Mouse (Mus musculus) MEL (cell line): ENCODE results near the gene Odf3. TPM values are rescaled to one million over a fixed set of nuclear protein-coding genes. Genes with fewer than 3 reads are reported as not detected.

Source experiments
- DNase-seq: peaks from one replicate; pipeline ENCODE4 v3.0.0; 2011; ENCODE audit warnings: low read depth, low spot score
- H3K27ac ChIP-seq: 2 replicates; pipeline ENCODE4 v1.5.1; 2012; ENCODE audit warnings: low read depth, mild to moderate bottlenecking, control low read depth, low read length, moderate library complexity; ENCODE audit not compliant: control insufficient read depth
- H3K27me3 ChIP-seq, 2 experiments: fragments of 150-350 bp in 1 of 2; sonication (generic) in 1 of 2; 2 replicates each; pipeline ENCODE4 v1.6.1; 2012; ENCODE audit warnings: low read length in 2 of 2, mild to moderate bottlenecking in 2 of 2, improper control_type of control experiment in 1 of 2, moderate library complexity in 1 of 2; ENCODE audit not compliant: insufficient read depth in 2 of 2, control insufficient read depth in 1 of 2
- H3K36me3 ChIP-seq, 2 experiments: 2 replicates each; pipeline ENCODE4 v1.6.1; 2012 to 2014; ENCODE audit warnings: low read length in 2 of 2, improper control_type of control experiment in 1 of 2, inconsistent platforms in 1 of 2, mild to moderate bottlenecking in 1 of 2; ENCODE audit not compliant: insufficient read depth in 2 of 2, control insufficient read depth in 1 of 2
- H3K4me1 ChIP-seq, 2 experiments: fragments of 150-350 bp in 1 of 2; sonication (generic) in 1 of 2; 2 replicates each; pipeline ENCODE4 v1.6.1; 2012; ENCODE audit warnings: low read length in 2 of 2, improper control_type of control experiment in 1 of 2, mild to moderate bottlenecking in 1 of 2; ENCODE audit not compliant: insufficient read depth in 2 of 2, control insufficient read depth in 1 of 2
- H3K4me3 ChIP-seq, 2 experiments: fragments of 150-350 bp in 1 of 2; sonication (generic) in 1 of 2; 2 replicates each; pipeline ENCODE4 v1.5.1; 2012; ENCODE audit warnings: low read depth in 2 of 2, low read length in 2 of 2, mild to moderate bottlenecking in 2 of 2, moderate library complexity in 2 of 2, control low read depth in 1 of 2, improper control_type of control experiment in 1 of 2; ENCODE audit not compliant: control insufficient read depth in 1 of 2, insufficient read depth in 1 of 2
- H3K79me2 ChIP-seq: 2 replicates; pipeline ENCODE4 v1.6.1; 2012; ENCODE audit warnings: mild to moderate bottlenecking, low read length, moderate library complexity; ENCODE audit not compliant: control insufficient read depth, poor library complexity, insufficient read depth
- H3K9ac ChIP-seq: 2 replicates; pipeline ENCODE4 v1.6.1; 2012; ENCODE audit warnings: low read depth, mild to moderate bottlenecking, control low read depth, low read length, moderate library complexity; ENCODE audit not compliant: control insufficient read depth, poor library complexity, severe bottlenecking
- H3K9me3 ChIP-seq: fragments of 150-350 bp; sonication (generic); replicated peaks from 2 replicates; pipeline ENCODE4 v1.6.1; 2012; ENCODE audit warnings: mild to moderate bottlenecking, low read length, improper control_type of control experiment, moderate library complexity; ENCODE audit not compliant: insufficient read depth
- BHLHE40 ChIP-seq: IDR thresholded peaks from 2 replicates; pipeline ENCODE4 v1.6.1; 2012; ENCODE audit warnings: low read depth, mild to moderate bottlenecking, inconsistent platforms, low read length, improper control_type of control experiment, borderline replicate concordance
- CHD1 ChIP-seq: IDR thresholded peaks from 2 replicates; pipeline ENCODE4 v1.6.1; 2012; ENCODE audit warnings: low read depth, mild to moderate bottlenecking, inconsistent platforms, low read length, improper control_type of control experiment
- CHD2 ChIP-seq: IDR thresholded peaks from 2 replicates; pipeline ENCODE4 v1.6.1; 2011; ENCODE audit warnings: low read length, improper control_type of control experiment
- E2F4 ChIP-seq: IDR thresholded peaks from 2 replicates; pipeline ENCODE4 v1.6.1; 2011; ENCODE audit warnings: low read depth, low read length, improper control_type of control experiment, borderline replicate concordance
- ELF1 ChIP-seq: IDR thresholded peaks from 2 replicates; pipeline ENCODE4 v1.6.1; 2014; ENCODE audit warnings: low read depth, mild to moderate bottlenecking, inconsistent platforms, low read length, improper control_type of control experiment, moderate library complexity
- ETS1 ChIP-seq: IDR thresholded peaks from 2 replicates; pipeline ENCODE4 v1.6.1; 2012; ENCODE audit warnings: low read depth, mild to moderate bottlenecking, inconsistent platforms, low read length, improper control_type of control experiment, moderate library complexity
- GATA1 ChIP-seq: IDR thresholded peaks from 2 replicates; pipeline ENCODE4 v1.6.1; 2011; ENCODE audit warnings: low read depth, low read length, improper control_type of control experiment
- KAT2A ChIP-seq: conservative IDR thresholded peaks from 2 replicates; pipeline ENCODE4 v1.6.1; 2012; ENCODE audit warnings: low read depth, low read length, improper control_type of control experiment, inconsistent platforms
- MAFK ChIP-seq: IDR thresholded peaks from 2 replicates; pipeline ENCODE4 v1.6.1; 2011; ENCODE audit warnings: low read depth, mild to moderate bottlenecking, low read length, improper control_type of control experiment, borderline replicate concordance
- MAX ChIP-seq: IDR thresholded peaks from 2 replicates; pipeline ENCODE4 v1.6.1; 2011; ENCODE audit warnings: low read length, improper control_type of control experiment
- MAZ ChIP-seq: IDR thresholded peaks from 2 replicates; pipeline ENCODE4 v1.6.1; 2012; ENCODE audit warnings: low read depth, mild to moderate bottlenecking, inconsistent platforms, low read length, improper control_type of control experiment
- MXI1 ChIP-seq: IDR thresholded peaks from 2 replicates; pipeline ENCODE4 v1.6.1; 2011; ENCODE audit warnings: mild to moderate bottlenecking, low read depth, low read length, improper control_type of control experiment
- MYB ChIP-seq: IDR thresholded peaks from 2 replicates; pipeline ENCODE4 v1.6.1; 2011; ENCODE audit warnings: mild to moderate bottlenecking, low read depth, low read length, improper control_type of control experiment
- MYC ChIP-seq: IDR thresholded peaks from 2 replicates; pipeline ENCODE4 v1.6.1; 2011; ENCODE audit warnings: low read depth, mild to moderate bottlenecking, low read length, improper control_type of control experiment, moderate library complexity
- NELFE ChIP-seq: IDR thresholded peaks from 2 replicates; pipeline ENCODE4 v1.6.1; 2011; ENCODE audit warnings: low read depth, low read length, improper control_type of control experiment
- NRF1 ChIP-seq: IDR thresholded peaks from 2 replicates; pipeline ENCODE4 v1.6.1; 2014; ENCODE audit warnings: low read depth, mild to moderate bottlenecking, inconsistent platforms, low read length, improper control_type of control experiment, moderate library complexity; ENCODE audit not compliant: poor library complexity, insufficient read depth, severe bottlenecking
- POLR2A ChIP-seq, 2 experiments: IDR thresholded peaks; 2 replicates each; pipeline ENCODE4 v1.6.1; 2011 to 2012; ENCODE audit warnings: low read length in 2 of 2, mild to moderate bottlenecking in 2 of 2, control low read depth in 1 of 2, improper control_type of control experiment in 1 of 2, low read depth in 1 of 2, moderate library complexity in 1 of 2; ENCODE audit not compliant: control insufficient read depth in 1 of 2, insufficient read depth in 1 of 2, poor library complexity in 1 of 2
- TAL1 ChIP-seq: IDR thresholded peaks from 2 replicates; pipeline ENCODE4 v1.6.1; 2012; ENCODE audit warnings: mild to moderate bottlenecking, inconsistent platforms, low read length, moderate library complexity, mixed read lengths
- ZC3H11A ChIP-seq: IDR thresholded peaks from 2 replicates; pipeline ENCODE4 v1.6.1; 2012; ENCODE audit warnings: low read depth, mild to moderate bottlenecking, inconsistent platforms, low read length, improper control_type of control experiment
- ZKSCAN1 ChIP-seq: IDR thresholded peaks from 2 replicates; pipeline ENCODE4 v1.6.1; 2012; ENCODE audit warnings: low read depth, mild to moderate bottlenecking, inconsistent platforms, low read length, improper control_type of control experiment, moderate library complexity
- ZMIZ1 ChIP-seq: IDR thresholded peaks from 2 replicates; pipeline ENCODE4 v1.6.1; 2012; ENCODE audit warnings: low read depth, mild to moderate bottlenecking, inconsistent platforms, low read length, improper control_type of control experiment, moderate library complexity
- ZNF384 ChIP-seq: IDR thresholded peaks from 2 replicates; pipeline ENCODE4 v1.6.1; 2012; ENCODE audit warnings: low read depth, mild to moderate bottlenecking, inconsistent platforms, low read length, improper control_type of control experiment
- polyA plus RNA-seq, 2 experiments: library from polyadenylated mRNA; stranded (reverse) in 1 of 2; unstranded in 1 of 2; fragments of >175 nt in 1 of 2; fragments of >200 nt in 1 of 2; gene quantifications; 2 replicates each; pipeline versions ENCODE4 v1.2.1 to v1.2.4; 2012; ENCODE audit warnings: low replicate concordance in 2 of 2, low read depth in 1 of 2; ENCODE audit not compliant: insufficient read length in 2 of 2, insufficient read depth in 1 of 2, missing spikeins in 1 of 2
- total RNA-seq: library from RNA; depleted of rRNA; stranded (reverse); fragments of 300-350 nt; gene quantifications from 2 replicates; pipeline ENCODE4 v1.2.3, GENCODE M21; 2012

Gene Odf3
- total and polyA plus RNA-seq, 3 experiments: not detected

- Histone ChIP-seq H3K4me3 (no peak overlapping the region), H3K27ac (no peak overlapping the region)
These were observed 46.4 kb downstream of the Odf3 start for GRCm38 (mm10) chr7:140894031-140894430.

GRCm38 (mm10) chr7:140894611-140895010, 47.0 kb downstream of the Odf3 start:
- H3K36me3 ChIP-seq: peaks cover 3 to 5% of the 10 kb centered on the region in 2 experiments; a peak in 3 of 4 replicates
- H3K9ac ChIP-seq: no peak overlapping the region
- H3K79me2 ChIP-seq: no peaks in the 10 kb centered on the region
- peaks cover 0 to 7% of the 10 kb centered on the region in 2 experiments; a peak in 2 of 4 replicates for H3K4me1 ChIP-seq
- TF ChIP-seq GATA1 (no peak), MYB (no peak), BHLHE40 (no peak), CHD1 (no peak), MXI1 (no peak), ZKSCAN1 (no peak), ELF1 (no peak), NRF1 (no peak), CHD2 (no peak), ZMIZ1 (no peak), E2F4 (no peak), NELFE (no peak), POLR2A (IDR thresholded peaks at IDR 0.05; ENCODE audit: control insufficient read depth in 1 of 2, insufficient read depth in 1 of 2, low read depth in 1 of 2, low read length in 2 of 2, poor library complexity in 1 of 2) (no peak), MAX (no peak), MAFK (no peak), MAZ (no peak), KAT2A (no peak), ZNF384 (no peak), TAL1 (no peak)
- TF ChIP-seq, all 39 proteins: peak for 0
- Histone ChIP-seq H3K4me3 (no peak overlapping the region), H3K9me3 (no peaks in the 10 kb centered on the region), H3K27me3 (no peaks in the 10 kb centered on the region), H3K27ac (no peak overlapping the region)
- no peak for DNase-seq

More at GRCm38 (mm10) chr7:140894031-140894430, 46.4 kb downstream of the Odf3 start:
- DNase-seq: no peak
- TF ChIP-seq ETS1 (no peak), ELF1 (no peak), MXI1 (no peak), MYC (no peak), ZC3H11A (no peak)
- peaks cover 3 to 10% of the 10 kb centered on the region in 2 experiments; a peak in 3 of 4 replicates for H3K36me3 ChIP-seq
- no peaks in the 10 kb centered on the region for H3K9me3 ChIP-seq
- no peaks in the 10 kb centered on the region for H3K27me3 ChIP-seq
- H3K4me1 ChIP-seq: peaks cover 0 to 7% of the 10 kb centered on the region in 2 experiments; a peak in 2 of 4 replicates
- no peak overlapping the region for H3K9ac ChIP-seq
- H3K79me2 ChIP-seq: no peaks in the 10 kb centered on the region
